Mouse (Mus musculus) cerebellum, postnatal 14 days (tissue): ENCODE measurements around the gene Armh3.
A peak's percentile ranks its signal among the peaks of the same experiment; 100 is the strongest.
"Not testable (repeated sequence)": the region's sequence is repeated elsewhere in the genome, so short reads cannot be mapped to it uniquely, and the experiment has no call there.

Experiments
- DNase-seq, 2 experiments: peaks; one replicate each; pipeline ENCODE4 v3.0.0; 2021; ENCODE audit warnings: mixed read lengths in 2 of 2

Armh3 gene

GRCm38 (mm10) chr19:45815831-45816405, 182.4 kb downstream of the Armh3 start, which contains the start of gene Kcnip2:
Kcnip2 (minus strand) TSS chr19:45816061.
- DNase-seq: peak; percentile 47 to 70

GRCm38 (mm10) chr19:45815170-45815569, 183.1 kb downstream of the Armh3 start:
- peak in 1 of 2 experiments; percentile 9 for DNase-seq

DNA sequence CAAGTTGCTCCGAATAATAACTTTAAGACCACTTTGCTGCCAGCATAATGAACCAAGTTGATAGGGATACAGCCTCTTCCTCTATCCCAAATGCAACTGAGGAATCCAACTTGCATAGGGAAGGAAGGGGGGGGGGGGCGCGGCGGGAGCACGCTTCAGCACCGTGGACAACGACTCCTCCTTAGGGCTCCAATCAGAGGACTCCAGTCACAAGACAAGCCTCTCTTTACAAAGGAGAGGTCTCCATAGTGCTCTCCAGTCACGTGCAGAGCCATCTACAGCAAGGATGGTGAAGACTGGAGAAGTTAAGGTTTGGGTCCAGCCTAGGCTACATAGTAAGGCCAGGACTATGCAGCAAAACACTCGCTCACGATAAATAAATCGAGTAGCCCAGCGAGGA, 184.5 kb downstream of the Armh3 start:
- no peak for DNase-seq

- DNase-seq: peak; percentile 96 to 99
Measured at GRCm38 (mm10) chr19:45813263-45813662, 185.0 kb downstream of the Armh3 start.

GRCm38 (mm10) chr19:45812673-45813252, 185.5 kb downstream of the Armh3 start:
- DNase-seq: peak; percentile 33 to 39

DNA sequence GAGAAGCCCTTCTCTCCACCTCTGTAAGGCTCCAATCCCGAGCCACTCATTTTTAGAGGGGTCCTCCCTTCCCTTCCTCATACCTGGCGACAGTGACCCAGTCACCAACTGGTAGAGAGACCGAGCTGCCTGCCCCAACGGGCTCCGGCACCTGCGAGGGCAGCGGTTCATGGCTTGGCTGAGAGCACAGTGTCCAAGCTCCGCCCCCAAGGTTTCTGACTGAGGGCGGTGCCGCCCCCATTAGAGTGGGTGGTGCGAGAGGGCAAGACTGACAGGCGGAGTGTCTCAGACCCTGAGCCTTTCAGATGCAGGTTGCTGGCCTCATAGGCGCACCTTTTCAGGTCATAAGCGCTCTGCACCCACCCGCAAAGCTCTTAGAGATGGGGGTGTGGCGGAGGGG, 186.2 kb downstream of the Armh3 start:
- DNase-seq: peak; percentile 63 to 67

DNA sequence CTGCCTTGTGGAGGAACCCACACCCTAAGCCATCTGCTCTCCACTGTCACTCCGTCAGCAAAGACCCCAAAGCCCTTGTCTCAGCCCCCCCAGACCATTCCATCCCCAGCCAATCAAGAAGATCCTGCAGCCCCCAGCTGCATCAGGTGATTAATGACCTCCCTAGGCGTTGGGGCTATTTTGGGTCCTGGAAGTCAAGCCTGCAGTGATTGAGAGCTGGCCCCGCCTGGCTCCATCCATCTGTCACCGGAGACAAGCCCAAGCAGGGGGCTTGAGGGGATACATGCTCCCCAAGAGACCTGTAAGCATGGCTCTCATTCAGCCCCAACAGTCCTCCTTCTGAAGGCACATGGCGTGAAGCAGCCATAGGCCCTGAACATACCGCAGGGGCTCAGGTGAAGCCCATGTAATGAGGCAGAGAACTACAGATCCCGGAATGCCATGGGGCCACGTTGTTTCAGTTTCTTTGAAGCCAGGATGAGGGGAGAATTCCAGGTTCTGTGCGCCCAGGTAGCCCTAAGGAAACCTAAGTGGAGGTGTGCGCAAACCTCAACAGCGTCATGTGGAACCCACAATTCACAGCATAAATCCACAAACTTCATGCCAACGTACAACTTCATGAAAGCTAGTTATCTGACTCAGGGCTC, 187.1 kb downstream of the Armh3 start:
- DNase-seq: peak; percentile 45 to 48

DNA sequence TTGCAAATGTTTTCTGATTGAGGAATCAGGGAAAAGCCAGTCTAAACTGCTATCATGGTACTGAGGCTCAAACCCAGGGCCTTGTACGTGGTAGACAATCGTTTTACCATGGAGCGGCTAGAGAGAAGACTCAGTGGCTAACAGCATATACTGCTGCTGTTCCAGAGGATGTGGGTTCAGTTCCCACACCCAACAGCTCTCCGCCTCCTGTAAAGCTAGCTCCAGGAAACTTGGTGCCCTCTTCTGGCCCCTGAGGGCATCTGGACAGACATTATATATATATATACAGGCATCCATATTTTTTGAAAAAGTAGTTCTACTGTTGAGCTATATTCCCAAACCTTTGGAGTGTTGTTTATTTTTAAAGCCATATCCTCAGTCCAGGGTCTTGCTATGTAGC, 190.6 kb downstream of the Armh3 start:
- DNase-seq: no peak

DNA sequence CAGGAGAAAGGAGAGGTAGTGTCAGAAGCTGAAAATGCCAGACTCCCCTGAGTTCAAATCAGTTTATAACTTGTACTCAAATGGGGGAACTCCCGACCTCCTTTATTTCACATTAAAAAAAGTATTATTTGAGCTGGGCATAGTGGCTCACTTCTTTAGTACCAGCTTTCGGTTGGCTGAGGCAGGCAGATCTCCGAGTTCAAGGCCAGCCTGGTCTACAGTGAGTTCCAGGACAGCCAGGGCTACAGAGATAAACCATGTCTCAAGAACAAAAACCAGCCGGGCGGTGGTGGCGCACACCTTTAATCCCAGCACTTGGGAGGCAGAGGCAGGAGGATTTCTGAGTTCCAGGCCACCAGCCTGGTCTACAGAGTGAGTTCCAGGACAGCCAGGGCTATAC, 192.5 kb downstream of the Armh3 start:
- not testable (repeated sequence) for DNase-seq

DNA sequence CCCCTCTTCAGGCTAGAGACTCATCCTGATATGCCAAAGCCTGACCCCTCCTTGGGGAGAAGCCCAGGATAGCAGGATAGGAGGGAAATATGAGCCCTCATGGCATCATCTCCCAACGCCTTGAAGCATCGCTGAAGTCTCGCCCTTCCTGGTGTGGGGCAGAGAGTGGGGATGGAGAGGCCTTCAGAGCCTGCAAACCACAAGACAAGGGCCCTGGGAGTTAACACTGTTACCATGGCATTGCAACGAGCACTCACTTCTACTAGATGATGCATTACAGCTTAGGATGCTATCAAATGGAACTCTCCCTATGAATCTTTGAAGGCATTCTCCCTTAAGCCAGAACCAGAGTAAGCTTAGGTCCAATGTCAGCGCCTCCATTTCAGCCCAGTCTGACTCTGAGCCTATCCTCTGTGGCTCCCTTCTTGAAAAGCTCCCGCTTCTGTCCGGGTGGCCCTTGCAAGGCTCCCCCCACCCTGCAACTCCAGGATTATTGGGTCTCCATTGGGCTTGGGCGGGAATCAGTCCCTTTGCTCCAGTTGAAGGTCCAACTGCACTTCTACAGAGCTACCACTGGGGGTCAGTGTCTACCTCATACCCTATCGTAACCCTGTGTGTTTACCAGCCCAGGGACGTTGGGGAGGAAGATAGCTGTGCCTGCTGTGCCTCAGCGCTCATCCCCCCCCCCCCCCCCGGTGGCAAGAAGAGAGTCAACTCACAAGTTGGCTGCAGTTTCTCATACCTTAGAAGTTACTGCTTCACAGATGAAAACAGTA, 193.5 kb downstream of the Armh3 start:
- DNase-seq: peak; percentile 44 to 60

- DNase-seq: no peak
Measured at GRCm38 (mm10) chr19:45803408-45803807, 194.9 kb downstream of the Armh3 start.

GRCm38 (mm10) chr19:45802702-45803101, 195.6 kb downstream of the Armh3 start:
- DNase-seq: no peak

- no peak for DNase-seq
Measured at GRCm38 (mm10) chr19:45796879-45797278, 201.4 kb downstream of the Armh3 start.

GRCm38 (mm10) chr19:45796061-45796556, 202.2 kb downstream of the Armh3 start:
- DNase-seq: no peak

GRCm38 (mm10) chr19:45795406-45795944, 202.8 kb downstream of the Armh3 start:
- DNase-seq: no peak

DNA sequence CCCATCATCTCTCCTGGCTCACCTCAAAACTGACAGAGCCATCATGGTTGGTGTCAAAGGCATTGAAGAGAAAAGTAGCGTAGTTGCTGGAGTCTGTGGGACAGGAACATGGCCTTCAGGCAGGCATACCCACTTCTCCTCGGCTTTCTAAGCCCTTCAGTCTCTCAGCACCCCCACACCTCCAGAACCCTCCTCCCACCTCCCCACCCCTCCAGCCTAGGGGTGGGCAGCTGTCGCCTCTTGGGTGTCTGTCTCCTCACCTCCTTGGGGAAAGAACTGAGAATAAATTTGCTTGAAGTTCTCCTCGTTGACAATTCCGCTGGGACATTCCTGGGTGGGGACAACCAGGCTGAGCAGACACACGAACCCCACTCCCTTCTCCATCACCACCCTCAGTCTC, 203.6 kb downstream of the Armh3 start:
- DNase-seq: no peak

GRCm38 (mm10) chr19:45792404-45792803, 205.9 kb downstream of the Armh3 start:
- DNase-seq: no peak

DNA sequence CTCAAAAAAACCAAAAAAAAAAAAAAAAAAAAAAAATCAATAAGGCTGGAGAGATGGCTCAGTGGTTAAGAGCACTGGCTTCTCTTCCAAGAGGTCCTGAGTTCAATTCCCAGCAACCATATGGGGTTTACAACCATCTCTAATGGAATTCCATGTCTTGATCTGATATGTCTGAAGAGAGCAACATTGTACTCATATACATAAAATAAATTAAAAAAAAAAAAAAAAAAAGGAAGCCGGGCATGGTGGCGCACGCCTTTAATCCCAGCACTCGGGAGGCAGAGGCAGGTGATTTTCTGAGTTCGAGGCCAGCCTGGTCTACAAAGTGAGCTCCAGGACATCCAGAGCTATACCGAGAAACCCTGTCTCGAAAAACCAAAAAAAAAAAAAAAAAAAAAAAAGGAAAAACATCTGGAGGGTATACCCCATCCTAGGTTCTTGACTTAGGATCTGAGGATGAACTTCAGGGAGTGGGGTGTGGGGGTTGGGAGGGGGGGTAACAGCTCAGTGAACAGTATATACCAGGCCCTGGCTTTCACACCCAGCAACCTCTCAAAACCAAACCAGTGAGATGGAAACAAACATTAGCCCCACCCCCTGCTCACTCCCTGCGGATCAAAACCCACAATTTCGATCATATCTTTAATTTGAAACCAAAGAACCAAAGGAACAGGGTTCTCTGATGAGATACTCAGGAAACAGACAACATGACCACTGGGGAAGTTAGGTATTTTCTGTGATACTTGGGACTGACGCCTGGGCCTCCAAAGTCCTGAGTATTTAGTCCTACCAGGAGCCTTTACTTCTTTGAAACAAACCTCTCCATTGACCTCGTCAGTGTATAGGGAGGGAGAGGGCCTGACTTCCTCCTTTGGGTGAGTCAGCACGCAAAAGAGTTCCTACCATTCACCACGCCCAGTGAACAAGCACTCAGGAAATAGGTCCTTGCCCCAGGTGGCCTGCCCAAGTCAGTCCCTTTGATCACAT, 208.1 kb downstream of the Armh3 start:
- no peak for DNase-seq

GRCm38 (mm10) chr19:45789365-45789764, 208.9 kb downstream of the Armh3 start:
- no peak for DNase-seq

DNA sequence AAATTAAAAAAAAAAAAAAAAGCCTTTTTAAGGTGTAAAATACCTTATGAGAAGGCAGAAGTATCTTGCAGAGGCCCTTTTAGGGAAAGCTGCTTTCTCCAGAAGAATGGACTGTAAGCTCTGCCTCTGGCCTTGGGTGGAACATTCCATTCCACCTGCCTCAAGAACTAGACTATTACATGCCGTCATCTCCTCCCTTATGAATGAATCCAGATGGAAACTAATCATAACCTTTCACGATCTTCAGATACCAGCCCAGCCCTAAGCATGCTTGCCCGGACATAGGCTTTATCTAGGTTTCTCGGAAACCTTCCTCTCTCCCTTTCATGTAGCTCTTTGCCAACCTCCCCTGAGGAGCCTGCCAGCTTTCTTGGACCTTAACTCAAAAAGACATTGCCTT, 210.0 kb downstream of the Armh3 start:
- no peak for DNase-seq

DNA sequence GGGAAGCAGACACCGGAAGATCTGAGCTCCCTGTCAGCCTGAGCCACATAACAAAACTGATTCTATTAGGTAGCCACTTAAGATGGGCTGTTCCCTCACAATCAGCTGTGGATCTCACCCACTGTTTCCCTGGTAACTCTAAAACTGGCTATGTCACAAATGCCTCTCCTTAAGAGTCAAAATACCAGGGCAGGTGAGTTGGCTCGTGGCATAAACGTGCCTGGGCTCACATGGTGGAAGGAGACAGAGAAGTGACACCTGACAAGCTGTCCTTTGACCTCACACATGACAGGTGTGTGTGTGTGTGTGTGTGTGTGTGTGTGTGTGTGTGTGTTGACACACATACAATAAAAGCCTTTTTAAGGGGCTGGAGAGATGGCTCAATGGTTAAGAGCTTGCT, 210.8 kb downstream of the Armh3 start:
- DNase-seq: no peak

- DNase-seq: no peak
Measured at GRCm38 (mm10) chr19:45785470-45785869, 212.8 kb downstream of the Armh3 start.
